Mouse (Mus musculus): ENCODE measurements at regions not wholly inside any gene's neighbourhood (a gene's known extent, or its start where the extent isn't known, plus 50 kb on each side); places are given as distances from the start of the nearest gene placed in this dataset.

- no peak overlapping the region for H3K4me3 ChIP-seq (replicated peaks; ENCODE audit: low read length)
- WGBS: 28% methylated on average over 9 of the region's 9 CpGs
- no peak overlapping the region for H3K9ac ChIP-seq (ENCODE audit: low read length)
- no peaks in the 10 kb centered on the region for H3K36me3 ChIP-seq (ENCODE audit: control insufficient read depth, insufficient read depth, low read length)
- no peaks in the 10 kb centered on the region for H3K27me3 ChIP-seq (ENCODE audit: control insufficient read depth, insufficient read depth, low read length)
- H3K4me1 ChIP-seq (ENCODE audit: control insufficient read depth, insufficient read depth, low read length): no peaks in the 10 kb centered on the region
- no peaks in the 10 kb centered on the region for H3K9me3 ChIP-seq (replicated peaks; ENCODE audit: control insufficient read depth, low read length)
- no peak overlapping the region for H3K27ac ChIP-seq (ENCODE audit: low read length)
- H3K4me2 ChIP-seq (ENCODE audit: low read depth, low read length): no peak overlapping the region
- no peak for ATAC-seq (ENCODE audit: insufficient read depth, low FRiP score)
Observed at GRCm38 (mm10) chr3:19056623-19057022, 571.9 kb downstream of the 1700064H15Rik start.

GRCm38 (mm10) chr3:19059906-19060870, 568.3 kb downstream of the 1700064H15Rik start:
- H3K9ac ChIP-seq (ENCODE audit: low read length): no peak overlapping the region
- whole genome bisulfite sequencing: 56% methylated on average over 15 of the region's 17 CpGs
- no peaks in the 10 kb centered on the region for H3K4me1 ChIP-seq (ENCODE audit: control insufficient read depth, insufficient read depth, low read length)
- no peaks in the 10 kb centered on the region for H3K27me3 ChIP-seq (ENCODE audit: control insufficient read depth, insufficient read depth, low read length)
- no peaks in the 10 kb centered on the region for H3K36me3 ChIP-seq (ENCODE audit: control insufficient read depth, insufficient read depth, low read length)
- no peak for ATAC-seq (ENCODE audit: insufficient read depth, low FRiP score)
- no peak overlapping the region for H3K4me2 ChIP-seq (ENCODE audit: low read depth, low read length)
- H3K9me3 ChIP-seq (replicated peaks; ENCODE audit: control insufficient read depth, low read length): no peaks in the 10 kb centered on the region
- H3K27ac ChIP-seq (ENCODE audit: low read length): no peak overlapping the region
- no peak overlapping the region for H3K4me3 ChIP-seq (replicated peaks; ENCODE audit: low read length)

GRCm38 (mm10) chr3:19061488-19062248, 566.8 kb downstream of the 1700064H15Rik start:
- Histone ChIP-seq H3K27me3 (ENCODE audit: control insufficient read depth, insufficient read depth, low read length) (no peaks in the 10 kb centered on the region), H3K9me3 (replicated peaks; ENCODE audit: control insufficient read depth, low read length) (no peaks in the 10 kb centered on the region), H3K27ac (ENCODE audit: low read length) (no peak overlapping the region), H3K4me3 (replicated peaks; ENCODE audit: low read length) (no peak overlapping the region), H3K9ac (ENCODE audit: low read length) (no peak overlapping the region), H3K36me3 (ENCODE audit: control insufficient read depth, insufficient read depth, low read length) (no peaks in the 10 kb centered on the region), H3K4me1 (ENCODE audit: control insufficient read depth, insufficient read depth, low read length) (no peaks in the 10 kb centered on the region), H3K4me2 (ENCODE audit: low read depth, low read length) (no peak overlapping the region)
- no peak for ATAC-seq (ENCODE audit: insufficient read depth, low FRiP score)
- WGBS: 50% methylated on average over 12 of the region's 14 CpGs

- H3K4me2 ChIP-seq (ENCODE audit: low read depth, low read length): no peak overlapping the region
- H3K4me1 ChIP-seq (ENCODE audit: control insufficient read depth, insufficient read depth, low read length): no peaks in the 10 kb centered on the region
- no peaks in the 10 kb centered on the region for H3K36me3 ChIP-seq (ENCODE audit: control insufficient read depth, insufficient read depth, low read length)
- no peak overlapping the region for H3K27ac ChIP-seq (ENCODE audit: low read length)
- H3K27me3 ChIP-seq (ENCODE audit: control insufficient read depth, insufficient read depth, low read length): no peaks in the 10 kb centered on the region
- ATAC-seq (ENCODE audit: insufficient read depth, low FRiP score): no peak
- H3K9ac ChIP-seq (ENCODE audit: low read length): no peak overlapping the region
- no peaks in the 10 kb centered on the region for H3K9me3 ChIP-seq (replicated peaks; ENCODE audit: control insufficient read depth, low read length)
- no peak overlapping the region for H3K4me3 ChIP-seq (replicated peaks; ENCODE audit: low read length)
- 38% methylated on average over 6 of the region's 6 CpGs for WGBS
Observed at GRCm38 (mm10) chr3:19062249-19062859, 566.1 kb downstream of the 1700064H15Rik start.

GRCm38 (mm10) chr3:19067141-19067757, 561.2 kb downstream of the 1700064H15Rik start:
- Histone ChIP-seq H3K4me1 (ENCODE audit: control insufficient read depth, insufficient read depth, low read length) (no peaks in the 10 kb centered on the region), H3K36me3 (ENCODE audit: control insufficient read depth, insufficient read depth, low read length) (no peaks in the 10 kb centered on the region), H3K9ac (ENCODE audit: low read length) (no peak overlapping the region), H3K27ac (ENCODE audit: low read length) (no peak overlapping the region), H3K9me3 (replicated peaks; ENCODE audit: control insufficient read depth, low read length) (no peaks in the 10 kb centered on the region), H3K27me3 (ENCODE audit: control insufficient read depth, insufficient read depth, low read length) (no peaks in the 10 kb centered on the region), H3K4me2 (ENCODE audit: low read depth, low read length) (no peak overlapping the region), H3K4me3 (replicated peaks; ENCODE audit: low read length) (no peak overlapping the region)
- 57% methylated on average over 3 of the region's 3 CpGs for WGBS
- no peak for ATAC-seq (ENCODE audit: insufficient read depth, low FRiP score)

Data from stomach, embryonic 16.5 days (tissue).